ENCODE assay signal across 10 mouse cellular contexts in genomic region chr17:32680404-32680803, GRCm38 (mm10). TPM values are rescaled to one million over a fixed set of nuclear protein-coding genes. Genes with fewer than 3 reads are reported as not detected.
DNase-seq lines count a peak whose midpoint lies in the region; ATAC-seq and TF ChIP-seq lines count a peak whose summit lies in the region.
"Had no signal": no experiment of that assay in that cellular context is flagged by ENCODE, and none has a peak within 500 bp of the region (broad histone marks: within the 10 kb centered on the region; RNA-seq: fewer than 3 reads in every experiment).

No protein-coding gene starts in this region.

- WGBS in midbrain, postnatal 0 days, result 14% methylated on average over 2 of the region's 2 CpGs

- H3K9me3 ChIP-seq in midbrain, postnatal 0 days (ENCODE audit: low read length), result no peaks in the 10 kb centered on the region
- H3K9me3 ChIP-seq: limb, embryonic 15.5 days had no signal

- no peak overlapping the region for H3K4me2 ChIP-seq in midbrain, postnatal 0 days (ENCODE audit: low read depth, low read length, poor library complexity, severe bottlenecking)
- H3K4me2 ChIP-seq: limb, embryonic 15.5 days had no signal

- H3K36me3 ChIP-seq in midbrain, postnatal 0 days (ENCODE audit: insufficient read depth, low read length), result no peaks in the 10 kb centered on the region
- H3K36me3 ChIP-seq: limb, embryonic 15.5 days had no signal

- peak; percentile 29 for DNase-seq in gastrocnemius, adult 2 months
- no peak for DNase-seq in gastrocnemius, postnatal 14 days
- peak; percentile 55 for DNase-seq in urinary bladder, postnatal 14 days (ENCODE audit: low spot score)
- DNase-seq in urinary bladder, adult 2 months (ENCODE audit: low spot score), result no peak
- peak; percentile 29 to 58 for DNase-seq in cerebellum, postnatal 36 days
- peak; percentile 50 for DNase-seq in kidney, postnatal 14 days
- DNase-seq in midbrain, postnatal 0 days (ENCODE audit: low spot score), result peak; percentile 67

- intact Hi-C loops in gastrocnemius, adult 2 months (cut with DNase I), result loop anchor here (1.0 kb wide), 1 partner anchor 152 kb away; no protein-coding TSS in a partner anchor
- intact Hi-C loops in gastrocnemius, postnatal 14 days (cut with DNase I; ENCODE audit: low total_unique reads), result loop anchor here (5.0 kb wide), 1 partner anchor 153 kb away; no protein-coding TSS in a partner anchor

- peak; percentile 78 for TF ChIP-seq CTCF in gastrocnemius, adult 2 months (IDR thresholded peaks at IDR 0.05)
- peak; percentile 84 for TF ChIP-seq CTCF in midbrain, postnatal 0 days (IDR thresholded peaks at IDR 0.05)

- H3K4me1 ChIP-seq in midbrain, postnatal 0 days (ENCODE audit: insufficient read depth, low read length), result no peaks in the 10 kb centered on the region
- H3K4me1 ChIP-seq: limb, embryonic 15.5 days had no signal

- no peak for ATAC-seq in midbrain, postnatal 0 days (ENCODE audit: low FRiP score)
- ATAC-seq in megakaryocyte-erythroid progenitor cell, adult 5-6 weeks (replicated peaks; ENCODE audit: low FRiP score, low TSS enrichment, poor library complexity, severe bottlenecking), result no peak

- no peaks in the 10 kb centered on the region for H3K27me3 ChIP-seq in midbrain, postnatal 0 days (ENCODE audit: insufficient read depth, low read length)
- H3K27me3 ChIP-seq: limb, embryonic 15.5 days had no signal

- H3K9ac ChIP-seq in midbrain, postnatal 0 days (replicated peaks; ENCODE audit: low read length, poor library complexity, severe bottlenecking), result no peak overlapping the region
- H3K9ac ChIP-seq: limb, embryonic 15.5 days had no signal

- no peak overlapping the region for H3K27ac ChIP-seq in gastrocnemius, adult 2 months
- no peak overlapping the region for H3K27ac ChIP-seq in midbrain, postnatal 0 days (ENCODE audit: low read depth, low read length)
- H3K27ac ChIP-seq: limb, embryonic 15.5 days had no signal

- no peak overlapping the region for H3K4me3 ChIP-seq in gastrocnemius, adult 2 months
- no peak overlapping the region for H3K4me3 ChIP-seq in midbrain, postnatal 0 days (ENCODE audit: low read depth, low read length)
- H3K4me3 ChIP-seq: limb, embryonic 15.5 days had no signal

RNA-seq across cellular contexts. Expression of gene Cyp4f15, which starts 5.0 kb away (rescaled TPM):
- not detected for total RNA-seq in gastrocnemius, adult 2 months (2021)
- total RNA-seq in gastrocnemius, postnatal 14 days (2021), result not detected
- polyA plus RNA-seq in urinary bladder, adult 2 months (2012; rRNA removed), result 140 and 204 TPM in 2 replicates
- 2.3 and 22.3 TPM in 2 replicates for total RNA-seq in midbrain, postnatal 0 days (2014; rRNA removed)
- polyA plus RNA-seq in midbrain, postnatal 0 days (2015; fragmentation: Nextera tagmentation; extraction: Ambion mirVana), result 1.9 and 2.0 TPM in 2 replicates
- total RNA-seq in megakaryocyte-erythroid progenitor cell, adult 5-6 weeks (2014; fragmentation: Nextera tagmentation), result not detected in 2 replicates
- total RNA-seq in megakaryocyte-erythroid progenitor cell, adult 5-6 weeks (2017), result not detected in 2 replicates

RNA-seq across cellular contexts. Expression of gene Cyp4f40, which starts 21.7 kb away (rescaled TPM):
- total RNA-seq in gastrocnemius, adult 2 months (2021), result not detected
- total RNA-seq in gastrocnemius, postnatal 14 days (2021), result not detected
- polyA plus RNA-seq in urinary bladder, adult 2 months (2012; rRNA removed), result 0.19 and 0.50 TPM in 2 replicates
- not detected in 2 replicates for total RNA-seq in midbrain, postnatal 0 days (2014; rRNA removed)
- polyA plus RNA-seq in midbrain, postnatal 0 days (2015; fragmentation: Nextera tagmentation; extraction: Ambion mirVana), result 0.07 and 0.11 TPM in 2 replicates
- total RNA-seq in megakaryocyte-erythroid progenitor cell, adult 5-6 weeks (2014; fragmentation: Nextera tagmentation), result not detected in 2 replicates
- total RNA-seq in megakaryocyte-erythroid progenitor cell, adult 5-6 weeks (2017), result not detected in 2 replicates
- polyA plus RNA-seq: limb, embryonic 15.5 days had no signal

RNA-seq across cellular contexts. Expression of gene Cyp4f37, which starts 59.3 kb away (rescaled TPM):
- total RNA-seq in gastrocnemius, adult 2 months (2021), result not detected
- not detected for total RNA-seq in gastrocnemius, postnatal 14 days (2021)
- 0.01 TPM in 1 of 2 replicates, not detected in the other for polyA plus RNA-seq in urinary bladder, adult 2 months (2012; rRNA removed)
- total RNA-seq in midbrain, postnatal 0 days (2014; rRNA removed), result not detected in 2 replicates
- not detected in 2 replicates for polyA plus RNA-seq in midbrain, postnatal 0 days (2015; fragmentation: Nextera tagmentation; extraction: Ambion mirVana)
- not detected in 2 replicates for total RNA-seq in megakaryocyte-erythroid progenitor cell, adult 5-6 weeks (2014; fragmentation: Nextera tagmentation)
- total RNA-seq in megakaryocyte-erythroid progenitor cell, adult 5-6 weeks (2017), result not detected in 2 replicates
- polyA plus RNA-seq: limb, embryonic 15.5 days; stomach, embryonic 16.5 days had no signal

Comparison
In these comparisons a context has a peak if more than half of its experiments do, and no peak if none do; other contexts are left out.
1. DNase-seq: peak in gastrocnemius, adult 2 months (single experiment), urinary bladder, postnatal 14 days (single experiment), cerebellum, postnatal 36 days (2 of 2), kidney, postnatal 14 days (single experiment) and midbrain, postnatal 0 days (single experiment); none in gastrocnemius, postnatal 14 days (single experiment) and urinary bladder, adult 2 months (single experiment).